Mouse (Mus musculus) myocyte (in vitro differentiated cells): ENCODE measurements around the gene Aldh1l1. TPM values are rescaled to one million over a fixed set of nuclear protein-coding genes. Genes with fewer than 3 reads are reported as not detected.

ENCODE experiments used
- H3K27me3 ChIP-seq: one replicate; pipeline ENCODE4 v1.6.1; 2011; ENCODE audit not compliant: control insufficient read depth, insufficient read depth, insufficient read length
- H3K36me3 ChIP-seq: one replicate; pipeline ENCODE4 v1.6.1; 2011; ENCODE audit not compliant: control insufficient read depth, insufficient read depth
- H3K4me2 ChIP-seq: one replicate; pipeline ENCODE4 v1.6.1; 2011; ENCODE audit warnings: low read depth, control low read depth
- H3K4me3 ChIP-seq: one replicate; pipeline ENCODE4 v1.5.1; 2011; ENCODE audit warnings: mild to moderate bottlenecking, control low read depth, moderate library complexity
- H3K79me2 ChIP-seq: one replicate; pipeline ENCODE4 v1.6.1; 2011; ENCODE audit not compliant: control insufficient read depth, insufficient read depth
- H3ac ChIP-seq: one replicate; pipeline ENCODE4 v1.6.1; 2011; ENCODE audit not compliant: control insufficient read depth, insufficient read length
- CEBPB ChIP-seq: IDR thresholded peaks from 2 replicates; pipeline ENCODE4 v1.6.1; 2011; ENCODE audit warnings: mild to moderate bottlenecking, moderate library complexity; ENCODE audit not compliant: poor library complexity, insufficient read depth, severe bottlenecking
- E2F4 ChIP-seq: IDR thresholded peaks from one replicate; pipeline ENCODE4 v1.6.1; 2011; ENCODE audit warnings: mild to moderate bottlenecking, control low read depth, moderate library complexity; ENCODE audit not compliant: insufficient read depth
- MAX ChIP-seq: IDR thresholded peaks from one replicate; pipeline ENCODE4 v1.6.1; 2011; ENCODE audit warnings: low read depth, mild to moderate bottlenecking, control low read depth
- MYOD1 ChIP-seq, 3 experiments: IDR thresholded peaks; one replicate each; pipeline ENCODE4 v1.6.1; 2011; ENCODE audit warnings: control low read depth in 2 of 3, low read depth in 2 of 3, mild to moderate bottlenecking in 2 of 3, moderate library complexity in 1 of 3; ENCODE audit not compliant: insufficient read length in 2 of 3, control insufficient read depth in 1 of 3
- MYOG ChIP-seq, 3 experiments: IDR thresholded peaks; one replicate each; pipeline ENCODE4 v1.6.1; 2011; ENCODE audit warnings: control low read depth in 2 of 3, low read depth in 2 of 3, mild to moderate bottlenecking in 2 of 3; ENCODE audit not compliant: insufficient read length in 2 of 3, control insufficient read depth in 1 of 3, insufficient read depth in 1 of 3
- POLR2A ChIP-seq: IDR thresholded peaks from one replicate; pipeline ENCODE4 v1.6.1; 2011; ENCODE audit warnings: low read depth, mild to moderate bottlenecking, control low read depth, moderate library complexity; ENCODE audit not compliant: insufficient read length
- POLR2AphosphoS2 ChIP-seq: IDR thresholded peaks from one replicate; pipeline ENCODE4 v1.6.1; 2011; ENCODE audit warnings: low read depth, control low read depth; ENCODE audit not compliant: insufficient read length
- REST ChIP-seq: IDR thresholded peaks from one replicate; pipeline ENCODE4 v1.6.1; 2011; ENCODE audit warnings: mild to moderate bottlenecking, control low read depth, moderate library complexity; ENCODE audit not compliant: insufficient read depth, insufficient read length
- SRF ChIP-seq: IDR thresholded peaks from one replicate; pipeline ENCODE4 v1.6.1; 2011; ENCODE audit warnings: low read depth; ENCODE audit not compliant: control insufficient read depth, insufficient read length
- TCF12 ChIP-seq: IDR thresholded peaks from one replicate; pipeline ENCODE4 v1.6.1; 2011; ENCODE audit warnings: mild to moderate bottlenecking, control low read depth; ENCODE audit not compliant: poor library complexity, insufficient read depth, severe bottlenecking
- TCF3 ChIP-seq: IDR thresholded peaks from one replicate; pipeline ENCODE4 v1.6.1; 2011; ENCODE audit warnings: low read depth, control low read depth; ENCODE audit not compliant: insufficient read length
- USF1 ChIP-seq: IDR thresholded peaks from one replicate; pipeline ENCODE4 v1.6.1; 2011; ENCODE audit warnings: low read depth, mild to moderate bottlenecking, control low read depth, moderate library complexity
- polyA plus RNA-seq: library from polyadenylated mRNA; unstranded; fragments of >200 nt; fragmentation: generic; extraction: Trizol; gene quantifications from one replicate; pipeline ENCODE4 v1.2.1, GENCODE M21; 2012; ENCODE audit warnings: missing spikeins

Gene Aldh1l1
- polyA plus RNA-seq, 1 experiment, result 1.1 TPM

GRCm38 (mm10) chr6:90507443-90507842 lies 21.2 kb downstream of the Aldh1l1 start:
- no peaks in the 10 kb centered on the region for H3K79me2 ChIP-seq
- no peak overlapping the region for H3ac ChIP-seq
- H3K27me3 ChIP-seq, result peaks cover 4% of the 10 kb centered on the region
- no peak overlapping the region for H3K4me3 ChIP-seq
- no peaks in the 10 kb centered on the region for H3K36me3 ChIP-seq
- no peak overlapping the region for H3K4me2 ChIP-seq
- TF ChIP-seq SRF, result no peak
- TF ChIP-seq E2F4, result no peak
- TF ChIP-seq REST, result no peak
- TF ChIP-seq MAX, result no peak
- TF ChIP-seq MYOG (IDR thresholded peaks at IDR 0.05; ENCODE audit: control insufficient read depth in 1 of 3, insufficient read depth in 1 of 3, insufficient read length in 2 of 3, low read depth in 2 of 3), result no peak
- TF ChIP-seq USF1, result no peak
- TF ChIP-seq MYOD1 (IDR thresholded peaks at IDR 0.05; ENCODE audit: control insufficient read depth in 1 of 3, insufficient read length in 2 of 3, low read depth in 2 of 3), result no peak
- TF ChIP-seq POLR2A, result no peak
- TF ChIP-seq POLR2AphosphoS2, result no peak
- no peak for TF ChIP-seq TCF3
- TF ChIP-seq CEBPB, result no peak
- no peak for TF ChIP-seq TCF12

GRCm38 (mm10) chr6:90508197-90508624 lies 22.0 kb downstream of the Aldh1l1 start:
- H3K79me2 ChIP-seq, result no peaks in the 10 kb centered on the region
- H3ac ChIP-seq, result no peak overlapping the region
- no peak for TF ChIP-seq TCF12
- no peak for TF ChIP-seq CEBPB
- no peak for TF ChIP-seq MAX
- no peak for TF ChIP-seq REST
- no peak for TF ChIP-seq POLR2A
- TF ChIP-seq USF1, result no peak
- no peak for TF ChIP-seq MYOG (IDR thresholded peaks at IDR 0.05; ENCODE audit: control insufficient read depth in 1 of 3, insufficient read depth in 1 of 3, insufficient read length in 2 of 3, low read depth in 2 of 3)
- TF ChIP-seq MYOD1 (IDR thresholded peaks at IDR 0.05; ENCODE audit: control insufficient read depth in 1 of 3, insufficient read length in 2 of 3, low read depth in 2 of 3), result no peak
- TF ChIP-seq E2F4, result no peak
- no peak for TF ChIP-seq POLR2AphosphoS2
- no peak for TF ChIP-seq SRF
- no peak for TF ChIP-seq TCF3
- H3K4me3 ChIP-seq, result no peak overlapping the region
- no peak overlapping the region for H3K4me2 ChIP-seq
- H3K27me3 ChIP-seq, result peaks cover 4% of the 10 kb centered on the region
- H3K36me3 ChIP-seq, result no peaks in the 10 kb centered on the region

GRCm38 (mm10) chr6:90509085-90509484 lies 22.9 kb downstream of the Aldh1l1 start:
- Histone ChIP-seq H3K4me2 (no peak overlapping the region), H3K27me3 (peaks cover 4% of the 10 kb centered on the region), H3ac (no peak overlapping the region), H3K4me3 (no peak overlapping the region), H3K79me2 (no peaks in the 10 kb centered on the region), H3K36me3 (no peaks in the 10 kb centered on the region)
- TF ChIP-seq POLR2AphosphoS2 (no peak), CEBPB (no peak), MAX (no peak), E2F4 (no peak), MYOD1 (IDR thresholded peaks at IDR 0.05; ENCODE audit: control insufficient read depth in 1 of 3, insufficient read length in 2 of 3, low read depth in 2 of 3) (no peak), TCF12 (no peak), SRF (no peak), TCF3 (no peak), USF1 (no peak), POLR2A (no peak), REST (no peak), MYOG (IDR thresholded peaks at IDR 0.05; ENCODE audit: control insufficient read depth in 1 of 3, insufficient read depth in 1 of 3, insufficient read length in 2 of 3, low read depth in 2 of 3) (no peak)

GRCm38 (mm10) chr6:90512416-90512815 lies 26.2 kb downstream of the Aldh1l1 start:
- H3K79me2 ChIP-seq, result no peaks in the 10 kb centered on the region
- no peak overlapping the region for H3K4me2 ChIP-seq
- H3K4me3 ChIP-seq, result no peak overlapping the region
- TF ChIP-seq SRF (no peak), E2F4 (no peak), TCF3 (no peak), MYOD1 (IDR thresholded peaks at IDR 0.05; ENCODE audit: control insufficient read depth in 1 of 3, insufficient read length in 2 of 3, low read depth in 2 of 3) (no peak), REST (no peak), USF1 (no peak), POLR2AphosphoS2 (no peak), CEBPB (no peak), POLR2A (no peak), TCF12 (no peak)
- H3K36me3 ChIP-seq, result no peaks in the 10 kb centered on the region
- H3ac ChIP-seq, result no peak overlapping the region
- H3K27me3 ChIP-seq, result peaks cover 4% of the 10 kb centered on the region

- no peak for TF ChIP-seq MYOD1 (IDR thresholded peaks at IDR 0.05; ENCODE audit: control insufficient read depth in 1 of 3, insufficient read length in 2 of 3, low read depth in 2 of 3)
- no peak for TF ChIP-seq TCF12
- no peak for TF ChIP-seq TCF3
- no peak for TF ChIP-seq SRF
- no peak for TF ChIP-seq POLR2AphosphoS2
- no peak for TF ChIP-seq MYOG (IDR thresholded peaks at IDR 0.05; ENCODE audit: control insufficient read depth in 1 of 3, insufficient read depth in 1 of 3, insufficient read length in 2 of 3, low read depth in 2 of 3)
- TF ChIP-seq CEBPB, result no peak
- TF ChIP-seq REST, result no peak
- TF ChIP-seq POLR2A, result no peak
- no peak for TF ChIP-seq MAX
- TF ChIP-seq E2F4, result no peak
- no peak for TF ChIP-seq USF1
- H3ac ChIP-seq, result no peak overlapping the region
These were observed 27.0 kb downstream of the Aldh1l1 start for GRCm38 (mm10) chr6:90513074-90513856.

More at GRCm38 (mm10) chr6:90513074-90513856, 27.0 kb downstream of the Aldh1l1 start:
- Histone ChIP-seq H3K79me2 (no peaks in the 10 kb centered on the region), H3K36me3 (no peaks in the 10 kb centered on the region), H3K27me3 (no peaks in the 10 kb centered on the region), H3K4me3 (no peak overlapping the region), H3K4me2 (no peak overlapping the region)
